Mouse (Mus musculus): Measurements from ENCODE around the gene Birc6. TPM values are rescaled to one million over a fixed set of nuclear protein-coding genes. Genes with fewer than 3 reads are reported as not detected.

The Birc6 gene
- polyA plus RNA-seq, 1 experiment from 2014 or later, result 89.7 TPM

- H3K9me3 ChIP-seq (ENCODE audit: control insufficient read depth, low read length), result no peaks in the 10 kb centered on the region
- no peak overlapping the region for H3K4me3 ChIP-seq (ENCODE audit: low read length)
- H3K27me3 ChIP-seq (ENCODE audit: control insufficient read depth, insufficient read depth, low read depth, low read length), result no peaks in the 10 kb centered on the region
- no peak overlapping the region for H3K9ac ChIP-seq (ENCODE audit: low read length)
- H3K4me2 ChIP-seq (ENCODE audit: low read depth, low read length), result no peak overlapping the region
- no peaks in the 10 kb centered on the region for H3K4me1 ChIP-seq (replicated peaks; ENCODE audit: control insufficient read depth, insufficient read depth, low read length)
- H3K36me3 ChIP-seq (ENCODE audit: control insufficient read depth, insufficient read depth, low read length), result peaks cover 17% of the 10 kb centered on the region
- H3K27ac ChIP-seq (ENCODE audit: low read length), result no peak overlapping the region
- ATAC-seq (ENCODE audit: low read depth), result no peak
- 83% methylated on average over 2 of the region's 2 CpGs for WGBS
These were observed 15.5 kb downstream of the Birc6 start for GRCm38 (mm10) chr17:74543615-74544014.

DNA sequence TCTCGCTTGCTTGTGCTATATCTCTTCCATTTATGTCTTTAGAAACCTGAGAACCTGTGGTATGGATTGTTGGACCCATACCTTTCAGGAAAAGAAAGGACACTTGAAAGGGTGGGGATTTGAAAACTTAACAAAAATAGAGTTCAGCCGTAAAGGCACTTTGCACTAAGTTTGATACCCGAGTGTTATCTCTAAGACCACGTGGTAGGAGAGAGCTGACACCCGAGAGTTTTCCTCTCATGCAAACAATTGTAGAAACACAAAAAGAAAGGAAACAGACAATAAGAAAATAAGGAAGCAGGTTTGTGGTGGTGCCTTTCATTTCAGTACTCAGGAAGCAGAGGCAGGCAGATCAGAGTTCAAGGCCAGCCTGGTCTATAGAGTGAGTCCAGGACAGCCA, 26.0 kb downstream of the Birc6 start:
- no peaks in the 10 kb centered on the region for H3K4me1 ChIP-seq (replicated peaks; ENCODE audit: control insufficient read depth, insufficient read depth, low read length)
- H3K9me3 ChIP-seq (ENCODE audit: control insufficient read depth, low read length), result no peaks in the 10 kb centered on the region
- no peak overlapping the region for H3K9ac ChIP-seq (ENCODE audit: low read length)
- peaks cover 14% of the 10 kb centered on the region for H3K36me3 ChIP-seq (ENCODE audit: control insufficient read depth, insufficient read depth, low read length)
- H3K27me3 ChIP-seq (ENCODE audit: control insufficient read depth, insufficient read depth, low read depth, low read length), result no peaks in the 10 kb centered on the region
- no peak for ATAC-seq (ENCODE audit: low read depth)
- 70% methylated on average over 5 of the region's 5 CpGs for WGBS
- H3K27ac ChIP-seq (ENCODE audit: low read length), result no peak overlapping the region
- H3K4me2 ChIP-seq (ENCODE audit: low read depth, low read length), result no peak overlapping the region
- no peak overlapping the region for H3K4me3 ChIP-seq (ENCODE audit: low read length)

- Histone ChIP-seq H3K4me3 (ENCODE audit: low read length) (no peak overlapping the region), H3K4me2 (ENCODE audit: low read depth, low read length) (no peak overlapping the region), H3K9me3 (ENCODE audit: control insufficient read depth, low read length) (no peaks in the 10 kb centered on the region), H3K4me1 (replicated peaks; ENCODE audit: control insufficient read depth, insufficient read depth, low read length) (no peaks in the 10 kb centered on the region), H3K36me3 (ENCODE audit: control insufficient read depth, insufficient read depth, low read length) (peaks cover 20% of the 10 kb centered on the region), H3K27me3 (ENCODE audit: control insufficient read depth, insufficient read depth, low read depth, low read length) (no peaks in the 10 kb centered on the region), H3K9ac (ENCODE audit: low read length) (no peak overlapping the region), H3K27ac (ENCODE audit: low read length) (no peak overlapping the region)
- ATAC-seq (ENCODE audit: low read depth), result no peak
- WGBS, result 86% methylated on average over 11 of the region's 11 CpGs
These were observed 31.8 kb downstream of the Birc6 start for GRCm38 (mm10) chr17:74559891-74560290.

DNA sequence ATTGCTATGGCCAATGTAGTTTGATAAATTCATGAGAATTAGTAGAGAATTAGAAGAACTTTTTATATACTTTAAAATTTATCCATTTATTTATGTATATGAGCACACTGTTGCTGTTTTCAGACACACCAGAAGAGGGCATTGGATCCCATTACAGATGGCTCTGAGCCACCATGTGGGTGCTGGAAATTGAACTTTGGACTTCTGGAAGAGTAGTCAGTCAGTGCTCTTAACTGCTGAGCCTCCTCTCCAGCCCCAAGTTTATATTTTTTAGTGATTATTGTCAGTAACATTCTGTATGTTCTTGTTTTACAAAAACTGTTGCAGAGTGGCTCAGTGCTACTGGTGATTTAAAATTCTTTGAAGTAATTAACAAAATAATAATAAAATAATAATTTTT, 36.1 kb downstream of the Birc6 start:
- no peak overlapping the region for H3K27ac ChIP-seq (ENCODE audit: low read length)
- H3K4me3 ChIP-seq (ENCODE audit: low read length), result no peak overlapping the region
- H3K36me3 ChIP-seq (ENCODE audit: control insufficient read depth, insufficient read depth, low read length), result peaks cover 26% of the 10 kb centered on the region
- no peak for ATAC-seq (ENCODE audit: low read depth)
- no peak overlapping the region for H3K4me2 ChIP-seq (ENCODE audit: low read depth, low read length)
- no peaks in the 10 kb centered on the region for H3K27me3 ChIP-seq (ENCODE audit: control insufficient read depth, insufficient read depth, low read depth, low read length)
- no peaks in the 10 kb centered on the region for H3K4me1 ChIP-seq (replicated peaks; ENCODE audit: control insufficient read depth, insufficient read depth, low read length)
- no peak overlapping the region for H3K9ac ChIP-seq (ENCODE audit: low read length)
- no peaks in the 10 kb centered on the region for H3K9me3 ChIP-seq (ENCODE audit: control insufficient read depth, low read length)

DNA sequence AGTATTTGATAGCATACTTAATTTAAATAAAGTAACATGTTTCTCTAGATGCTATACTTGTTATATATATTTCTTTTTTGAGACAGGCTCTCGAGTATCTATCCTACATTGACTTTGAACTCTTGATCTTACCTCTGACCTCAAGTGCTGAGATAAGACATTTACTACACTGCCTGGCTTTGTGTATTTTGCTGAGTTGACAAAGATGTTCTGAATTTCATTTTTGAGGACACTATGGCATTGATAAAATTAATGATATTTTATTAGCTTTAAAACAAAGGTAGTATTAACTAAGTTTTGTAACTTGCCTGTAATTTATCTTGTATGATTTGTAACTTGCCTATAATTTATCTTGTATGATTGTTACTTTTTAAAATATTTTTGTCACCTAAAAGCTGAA, 41.1 kb downstream of the Birc6 start:
- ATAC-seq (ENCODE audit: low read depth), result no peak
- 61% methylated on average over 1 of the region's 1 CpGs for WGBS
- Histone ChIP-seq H3K4me3 (ENCODE audit: low read length) (no peak overlapping the region), H3K4me1 (replicated peaks; ENCODE audit: control insufficient read depth, insufficient read depth, low read length) (no peaks in the 10 kb centered on the region), H3K4me2 (ENCODE audit: low read depth, low read length) (no peak overlapping the region), H3K9ac (ENCODE audit: low read length) (no peak overlapping the region), H3K36me3 (ENCODE audit: control insufficient read depth, insufficient read depth, low read length) (peaks cover 12% of the 10 kb centered on the region), H3K27ac (ENCODE audit: low read length) (no peak overlapping the region), H3K9me3 (ENCODE audit: control insufficient read depth, low read length) (no peaks in the 10 kb centered on the region), H3K27me3 (ENCODE audit: control insufficient read depth, insufficient read depth, low read depth, low read length) (no peaks in the 10 kb centered on the region)

DNA sequence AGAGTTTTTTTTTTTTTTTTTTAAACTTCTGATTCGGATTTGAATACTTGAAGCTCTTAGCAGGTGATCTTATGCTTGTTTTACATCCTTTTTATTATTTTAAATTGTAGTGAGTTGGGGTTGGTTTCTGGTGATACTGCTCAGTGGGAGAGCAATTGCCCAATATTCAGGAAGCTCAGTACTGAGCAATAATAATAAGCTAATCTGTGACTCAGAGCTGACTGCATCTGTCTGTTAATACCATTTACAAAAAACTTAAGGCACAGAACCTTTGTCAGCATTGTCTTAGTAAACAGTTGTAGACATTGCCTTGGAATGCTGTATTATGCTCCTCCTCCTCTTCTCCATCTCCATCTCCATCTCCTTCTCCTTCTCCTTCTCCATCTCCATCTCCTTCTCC, 42.5 kb downstream of the Birc6 start:
- Histone ChIP-seq H3K36me3 (ENCODE audit: control insufficient read depth, insufficient read depth, low read length) (peaks cover 11% of the 10 kb centered on the region), H3K4me2 (ENCODE audit: low read depth, low read length) (no peak overlapping the region), H3K9ac (ENCODE audit: low read length) (no peak overlapping the region), H3K4me3 (ENCODE audit: low read length) (no peak overlapping the region), H3K4me1 (replicated peaks; ENCODE audit: control insufficient read depth, insufficient read depth, low read length) (no peaks in the 10 kb centered on the region), H3K27me3 (ENCODE audit: control insufficient read depth, insufficient read depth, low read depth, low read length) (no peaks in the 10 kb centered on the region), H3K9me3 (ENCODE audit: control insufficient read depth, low read length) (no peaks in the 10 kb centered on the region), H3K27ac (ENCODE audit: low read length) (no peak overlapping the region)
- 71% methylated on average over 1 of the region's 1 CpGs for WGBS
- no peak for ATAC-seq (ENCODE audit: low read depth)

DNA sequence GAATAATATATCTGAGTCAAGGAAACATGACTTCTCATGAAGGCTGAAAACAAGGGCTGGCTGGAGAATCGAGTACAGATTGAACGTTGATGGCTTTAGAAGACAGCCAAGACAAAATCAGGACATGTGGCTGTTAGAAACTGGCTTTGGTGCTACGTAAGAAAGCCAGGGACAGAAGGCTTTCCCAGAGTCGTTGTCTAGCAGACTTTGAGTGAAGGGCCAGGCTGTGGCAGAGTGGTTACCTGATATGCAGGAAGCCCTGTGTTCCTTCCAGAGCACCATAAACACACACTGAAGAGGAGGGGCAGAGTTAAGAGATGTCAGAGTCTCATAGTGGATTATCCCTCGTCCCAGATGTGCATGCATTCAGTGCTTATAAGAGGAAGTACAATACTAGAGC, 49.1 kb downstream of the Birc6 start:
- no peak overlapping the region for H3K9ac ChIP-seq (ENCODE audit: low read length)
- H3K4me3 ChIP-seq (ENCODE audit: low read length), result no peak overlapping the region

GRCm38 (mm10) chr17:74579586-74579985, 51.5 kb downstream of the Birc6 start:
- Histone ChIP-seq H3K9ac (ENCODE audit: low read length) (no peak overlapping the region), H3K27me3 (ENCODE audit: control insufficient read depth, insufficient read depth, low read depth, low read length) (no peaks in the 10 kb centered on the region), H3K4me2 (ENCODE audit: low read depth, low read length) (no peak overlapping the region), H3K4me3 (ENCODE audit: low read length) (no peak overlapping the region), H3K27ac (ENCODE audit: low read length) (no peak overlapping the region), H3K4me1 (replicated peaks; ENCODE audit: control insufficient read depth, insufficient read depth, low read length) (0 out of 2 replicates have a peak, but pooled peaks cover 2% of the 10 kb centered on the region), H3K9me3 (ENCODE audit: control insufficient read depth, low read length) (no peaks in the 10 kb centered on the region), H3K36me3 (ENCODE audit: control insufficient read depth, insufficient read depth, low read length) (peaks cover 21% of the 10 kb centered on the region)
- no peak for ATAC-seq (ENCODE audit: low read depth)
- 93% methylated on average over 7 of the region's 7 CpGs for WGBS

More for the DNA sequence above, 49.1 kb downstream of the Birc6 start:
- Histone ChIP-seq H3K4me1 (replicated peaks; ENCODE audit: control insufficient read depth, insufficient read depth, low read length) (no peaks in the 10 kb centered on the region), H3K36me3 (ENCODE audit: control insufficient read depth, insufficient read depth, low read length) (peaks cover 21% of the 10 kb centered on the region), H3K27me3 (ENCODE audit: control insufficient read depth, insufficient read depth, low read depth, low read length) (no peaks in the 10 kb centered on the region), H3K27ac (ENCODE audit: low read length) (no peak overlapping the region), H3K9me3 (ENCODE audit: control insufficient read depth, low read length) (no peaks in the 10 kb centered on the region), H3K4me2 (ENCODE audit: low read depth, low read length) (no peak overlapping the region)
- 63% methylated on average over 5 of the region's 5 CpGs for WGBS
- no peak for ATAC-seq (ENCODE audit: low read depth)

GRCm38 (mm10) chr17:74580738-74581137, 52.6 kb downstream of the Birc6 start:
- no peak overlapping the region for H3K9ac ChIP-seq (ENCODE audit: low read length)
- 69% methylated on average over 1 of the region's 1 CpGs for WGBS
- no peaks in the 10 kb centered on the region for H3K27me3 ChIP-seq (ENCODE audit: control insufficient read depth, insufficient read depth, low read depth, low read length)
- 0 out of 2 replicates have a peak, but pooled peaks cover 2% of the 10 kb centered on the region for H3K4me1 ChIP-seq (replicated peaks; ENCODE audit: control insufficient read depth, insufficient read depth, low read length)
- H3K4me3 ChIP-seq (ENCODE audit: low read length), result no peak overlapping the region
- no peak overlapping the region for H3K27ac ChIP-seq (ENCODE audit: low read length)
- ATAC-seq (ENCODE audit: low read depth), result peak; percentile 52; the same call in 1 of the 2 replicates
- no peaks in the 10 kb centered on the region for H3K9me3 ChIP-seq (ENCODE audit: control insufficient read depth, low read length)
- H3K36me3 ChIP-seq (ENCODE audit: control insufficient read depth, insufficient read depth, low read length), result peaks cover 24% of the 10 kb centered on the region
- H3K4me2 ChIP-seq (ENCODE audit: low read depth, low read length), result no peak overlapping the region

- Histone ChIP-seq H3K27me3 (ENCODE audit: control insufficient read depth, insufficient read depth, low read depth, low read length) (no peaks in the 10 kb centered on the region), H3K36me3 (ENCODE audit: control insufficient read depth, insufficient read depth, low read length) (peaks cover 6% of the 10 kb centered on the region; the same call in 1 of the 2 replicates), H3K4me3 (ENCODE audit: low read length) (no peak overlapping the region), H3K9me3 (ENCODE audit: control insufficient read depth, low read length) (no peaks in the 10 kb centered on the region), H3K4me2 (ENCODE audit: low read depth, low read length) (no peak overlapping the region), H3K4me1 (replicated peaks; ENCODE audit: control insufficient read depth, insufficient read depth, low read length) (0 out of 2 replicates have a peak, but pooled peaks cover 2% of the 10 kb centered on the region), H3K27ac (ENCODE audit: low read length) (no peak overlapping the region), H3K9ac (ENCODE audit: low read length) (no peak overlapping the region)
- WGBS, result 81% methylated on average over 3 of the region's 3 CpGs
- no peak for ATAC-seq (ENCODE audit: low read depth)
These were observed 58.7 kb downstream of the Birc6 start for GRCm38 (mm10) chr17:74586768-74587167.
